Mouse (Mus musculus): ENCODE measurements around the gene Gm6899.

The Gm6899 gene

DNA sequence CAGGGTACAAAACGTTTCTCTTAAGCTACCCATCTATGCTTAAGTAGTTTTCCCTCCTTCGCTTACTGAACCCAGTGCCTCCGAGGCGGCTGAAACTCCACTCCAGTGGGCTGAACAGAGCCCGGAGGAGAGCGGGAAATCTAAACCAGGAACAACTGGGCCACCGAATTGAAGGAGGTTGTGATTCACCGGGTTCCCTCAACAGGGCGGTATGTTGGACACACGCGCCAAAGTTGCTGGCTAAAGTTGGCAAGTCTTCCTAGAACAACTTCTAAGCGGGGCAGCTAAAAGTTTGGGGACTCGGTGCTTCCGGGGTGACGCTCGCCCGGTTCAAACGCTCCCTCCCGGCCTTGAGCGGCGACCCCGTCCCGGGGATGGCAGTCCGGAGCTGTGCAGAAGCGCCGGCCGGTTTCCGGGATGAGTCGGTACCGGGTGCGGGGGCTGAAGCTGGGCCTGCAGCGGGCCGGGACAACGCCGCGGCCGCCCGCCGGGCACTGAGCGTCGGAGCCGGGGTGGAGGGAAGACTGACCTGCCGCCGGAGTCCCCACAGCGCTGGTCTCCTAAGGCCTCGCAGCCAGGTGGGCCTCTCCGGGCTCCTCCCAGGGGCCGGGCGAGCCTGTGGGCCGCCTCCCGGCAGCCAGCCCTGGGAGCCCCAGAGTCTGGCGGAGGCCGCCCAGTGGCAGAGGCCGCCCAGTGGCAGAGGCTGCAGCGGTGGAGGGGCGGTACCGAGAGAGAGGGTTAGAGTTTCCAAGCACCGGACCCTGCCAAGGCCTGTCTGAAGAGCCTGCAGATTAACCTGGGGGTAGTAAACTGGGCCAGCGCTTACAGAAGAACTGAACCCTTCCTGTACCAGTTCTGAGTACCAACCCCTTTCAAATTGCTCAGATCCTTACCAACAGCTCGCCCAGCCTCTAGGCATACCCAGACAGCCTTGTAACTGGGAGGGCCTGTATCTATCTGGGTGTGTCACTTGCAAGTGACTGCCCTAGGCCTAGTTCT lies at the start of gene Gm6899, which contains the start of gene Vrk2:
TSS of gene Gm6899 (plus strand) at position 181 of the 999 bp plus-strand sequence.
TSS of gene Vrk2 (minus strand) at position 939 of the 999 bp plus-strand sequence.
- in situ Hi-C loops (cut with MboI, MseI), result no loop called here

GRCm38 (mm10) chr11:26551551-26551950 lies 41.5 kb upstream of the Gm6899 start:
- in situ Hi-C loops (cut with MboI, MseI), result no loop called here

DNA sequence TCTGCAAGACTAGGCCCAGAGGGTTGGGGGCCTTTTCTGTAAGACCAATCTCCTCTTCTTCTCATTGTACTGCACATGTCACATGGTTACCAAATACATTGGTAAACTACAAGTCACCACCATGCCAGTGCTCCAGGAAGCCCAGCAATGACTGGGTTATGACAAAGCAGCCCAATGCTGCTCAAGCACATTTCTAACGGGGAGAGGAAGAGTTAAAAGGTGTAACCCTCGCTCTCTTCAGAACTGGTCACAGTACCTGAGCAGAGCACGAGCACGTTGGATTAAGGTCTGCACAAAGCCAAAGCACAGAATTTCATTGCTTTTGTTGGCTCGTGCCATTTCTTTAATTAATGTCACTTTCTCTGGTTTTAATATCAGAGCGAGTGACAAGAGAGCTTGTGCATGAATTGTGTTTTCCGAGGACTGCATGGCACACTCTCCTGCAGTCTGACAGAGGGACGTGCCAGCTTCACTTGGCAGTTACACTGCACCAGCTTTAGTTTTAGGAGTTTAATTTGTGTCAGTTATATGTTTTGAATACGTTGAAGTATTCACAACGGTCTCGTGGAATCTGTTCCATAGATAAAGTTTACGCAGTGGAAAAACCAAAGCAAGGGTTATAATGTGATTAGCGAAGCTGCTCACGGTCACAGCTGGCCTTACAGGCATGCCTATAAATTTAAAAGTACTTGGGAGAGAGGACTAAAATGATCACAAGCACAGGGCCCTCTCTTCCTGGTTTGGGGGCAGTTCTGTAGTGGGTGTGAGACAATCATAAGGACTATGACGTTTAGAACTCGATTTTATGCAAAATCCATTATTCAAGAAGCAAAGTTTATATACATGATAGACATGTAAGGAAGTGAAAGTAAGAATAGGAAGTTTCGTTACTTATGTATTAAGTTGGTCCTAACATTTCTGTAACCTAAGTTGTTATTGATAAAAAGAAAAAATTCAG lies 7.4 kb upstream of the Gm6899 start:
- in situ Hi-C loops (cut with MboI, MseI), result loop anchor here (10.0 kb wide), 1 partner anchor 201 kb away; the partner anchor contains the start of gene Fancl

DNA sequence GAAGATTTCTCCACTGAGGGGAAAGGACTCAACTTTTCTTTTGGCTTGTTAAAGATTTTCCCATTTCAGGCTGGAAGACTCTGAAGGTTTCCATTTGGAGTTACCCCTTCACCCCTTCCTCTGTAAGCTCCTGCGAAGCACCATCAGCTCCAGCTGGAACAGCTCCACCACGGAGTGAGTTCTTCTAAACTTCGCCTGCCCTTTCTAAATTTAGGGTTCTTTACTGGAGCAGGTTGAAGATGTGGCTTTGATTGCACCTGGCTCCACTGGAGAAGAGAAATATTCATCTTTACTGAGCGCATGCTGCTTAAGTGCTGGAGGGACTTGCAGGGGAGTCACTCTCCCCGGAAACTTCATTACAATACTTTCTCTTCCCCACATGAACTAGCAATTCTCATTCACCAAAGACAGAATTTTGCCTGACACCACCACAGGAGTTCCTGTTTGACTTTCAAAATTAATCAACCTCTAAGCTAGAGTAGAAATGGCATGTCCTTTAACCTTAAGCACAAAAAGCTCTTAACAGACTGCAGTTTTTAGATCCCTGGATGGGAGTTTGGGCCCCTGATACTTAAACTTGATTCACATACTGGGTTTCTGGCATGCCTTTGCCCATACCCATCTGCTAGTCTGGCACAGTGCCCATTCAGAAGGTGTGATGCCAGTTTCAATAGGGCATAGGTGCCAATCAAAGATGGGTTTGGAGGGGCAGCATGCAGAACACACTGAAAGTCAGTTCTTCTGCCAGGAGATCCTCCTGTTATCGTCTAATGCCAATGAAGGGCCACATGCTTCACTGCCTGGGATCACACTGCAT lies 6.5 kb upstream of the Gm6899 start:
- in situ Hi-C loops (cut with MboI, MseI), result loop anchor here (10.0 kb wide), 1 partner anchor 202 kb away; the partner anchor contains the start of gene Fancl

- in situ Hi-C loops (cut with MboI, MseI), result loop anchor here (10.0 kb wide), 1 partner anchor 202 kb away; the partner anchor contains the start of gene Fancl
Observed at GRCm38 (mm10) chr11:26587184-26587524, 5.9 kb upstream of the Gm6899 start.

GRCm38 (mm10) chr11:26592395-26593053 lies 517 bp upstream of the Gm6899 start:
- in situ Hi-C loops (cut with MboI, MseI), result no loop called here

DNA sequence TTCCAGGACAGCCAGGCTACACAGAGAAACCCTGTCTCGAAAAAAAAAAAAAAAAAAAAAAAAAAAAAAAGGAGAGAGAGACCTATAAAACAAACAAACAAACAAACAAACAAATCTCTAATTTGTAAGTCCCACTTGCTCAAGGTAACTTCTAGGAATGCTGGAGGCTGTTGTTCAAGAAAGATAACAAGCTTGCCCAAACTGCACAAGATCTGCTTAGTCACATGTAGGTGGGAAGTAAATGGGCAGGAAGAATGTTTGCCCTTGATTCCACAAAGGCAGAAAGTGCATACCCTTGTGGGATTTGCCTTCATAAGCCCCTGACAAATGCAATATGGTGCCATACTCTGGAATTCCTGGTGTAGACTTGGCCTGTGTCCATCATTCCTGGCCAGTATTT lies 1.4 kb downstream of the Gm6899 start:
- in situ Hi-C loops (cut with MboI, MseI), result no loop called here

DNA sequence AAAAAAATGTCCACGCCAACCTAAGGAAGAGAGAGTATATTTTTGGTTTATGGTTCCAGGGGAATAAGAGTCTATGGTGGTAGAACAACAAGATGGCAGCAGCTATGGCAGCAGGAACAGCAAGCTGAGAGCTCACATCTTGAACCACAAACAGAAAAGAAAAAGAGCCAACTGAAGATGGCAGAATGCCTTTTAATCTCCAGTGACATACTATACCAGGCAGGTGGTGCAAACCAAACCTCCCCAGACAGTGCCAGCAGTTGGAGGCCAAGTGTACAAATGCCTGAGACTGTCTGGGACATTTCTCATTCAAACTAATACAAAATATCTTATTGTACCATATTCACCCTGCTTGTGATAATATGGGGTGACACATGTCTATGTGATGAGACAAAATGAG lies 3.1 kb downstream of the Gm6899 start:
- in situ Hi-C loops (cut with MboI, MseI), result loop anchor here (5.0 kb wide), 1 partner anchor 46 kb away; no protein-coding TSS in a partner anchor

GRCm38 (mm10) chr11:26597145-26597544 lies 4.1 kb downstream of the Gm6899 start:
- in situ Hi-C loops (cut with MboI, MseI), result loop anchor here (5.0 kb wide), 1 partner anchor 45 kb away; no protein-coding TSS in a partner anchor

DNA sequence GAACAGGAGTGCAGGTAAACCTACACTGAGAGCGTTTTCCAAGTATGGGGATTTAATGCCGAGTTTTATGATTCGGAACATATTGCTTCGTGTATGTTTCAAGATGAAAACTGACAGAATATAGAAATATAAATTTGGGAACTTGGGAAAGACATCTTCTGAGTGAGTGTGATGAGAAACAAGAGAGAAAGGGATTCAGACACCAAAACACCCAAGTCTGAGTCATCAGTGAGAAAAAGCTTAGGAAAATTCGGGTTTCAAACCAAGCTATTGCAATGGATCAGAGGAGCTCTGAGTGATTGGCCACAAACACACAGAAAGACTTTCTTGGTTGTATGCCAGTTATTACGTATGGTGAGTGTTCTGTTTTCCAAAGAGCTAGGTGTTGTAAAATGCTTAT lies 4.7 kb downstream of the Gm6899 start:
- in situ Hi-C loops (cut with MboI, MseI), result loop anchor here (5.0 kb wide), 1 partner anchor 45 kb away; no protein-coding TSS in a partner anchor

- in situ Hi-C loops (cut with MboI, MseI), result loop anchor here (5.0 kb wide), 1 partner anchor 43 kb away; no protein-coding TSS in a partner anchor
Observed at GRCm38 (mm10) chr11:26598876-26599275, 5.8 kb downstream of the Gm6899 start.

DNA sequence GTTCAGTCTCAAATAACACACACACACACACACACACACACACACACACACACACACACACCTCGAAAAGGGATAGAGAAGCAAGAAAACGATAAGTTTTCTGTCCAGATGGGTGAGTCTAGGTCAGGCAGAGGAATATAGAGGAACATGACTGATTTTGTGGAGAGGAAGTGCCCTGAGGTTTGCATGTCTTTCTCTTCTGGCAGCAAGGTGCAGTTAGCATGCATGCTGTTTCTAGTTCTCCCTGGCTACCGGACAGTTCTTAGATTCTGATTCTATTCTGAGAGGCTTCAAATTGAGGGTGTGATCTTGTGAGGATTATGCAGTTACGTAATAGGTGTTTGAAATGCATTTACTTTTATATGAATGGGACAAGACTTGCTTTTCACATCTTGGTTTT lies 7.7 kb downstream of the Gm6899 start:
- in situ Hi-C loops (cut with MboI, MseI), result no loop called here

- in situ Hi-C loops (cut with MboI, MseI), result no loop called here
Observed at GRCm38 (mm10) chr11:26601571-26602175, 8.6 kb downstream of the Gm6899 start.

GRCm38 (mm10) chr11:26604061-26604655 lies 11.1 kb downstream of the Gm6899 start:
- in situ Hi-C loops (cut with MboI, MseI), result no loop called here

DNA sequence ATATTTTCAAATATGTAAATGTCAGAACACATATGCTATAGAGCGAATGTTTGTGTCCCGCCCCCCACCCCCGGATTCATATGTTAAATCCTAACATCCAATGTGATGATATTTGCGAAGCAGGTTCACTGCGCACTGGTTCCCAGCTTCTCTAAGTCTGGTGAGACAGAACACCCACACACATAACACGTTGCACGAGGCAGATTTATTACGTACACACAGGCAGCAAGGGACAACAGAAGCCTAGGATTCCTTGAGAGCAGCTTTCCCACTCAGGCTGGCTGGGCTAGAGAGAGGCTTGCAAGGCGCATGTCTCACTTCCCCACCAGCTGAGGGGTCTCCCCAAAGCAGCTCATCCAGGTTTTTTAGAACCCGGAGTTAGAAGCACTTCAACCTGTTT lies 15.8 kb downstream of the Gm6899 start:
- in situ Hi-C loops (cut with MboI, MseI), result no loop called here

GRCm38 (mm10) chr11:26618475-26619223 lies 25.6 kb downstream of the Gm6899 start:
- in situ Hi-C loops (cut with MboI, MseI), result no loop called here

- in situ Hi-C loops (cut with MboI, MseI), result no loop called here
Observed at GRCm38 (mm10) chr11:26622727-26623126, 29.7 kb downstream of the Gm6899 start.

GRCm38 (mm10) chr11:26636239-26636638 lies 43.2 kb downstream of the Gm6899 start:
- in situ Hi-C loops (cut with MboI, MseI), result no loop called here
